Mouse (Mus musculus) embryonic facial prominence, embryonic 11.5 days (tissue): ENCODE measurements around the gene Dcst1. TPM values are rescaled to one million over a fixed set of nuclear protein-coding genes. Genes with fewer than 3 reads are reported as not detected.
A peak's percentile ranks its signal among the peaks of the same experiment; 100 is the strongest.

Experiments used
- ATAC-seq: fragments of 200-750 bp; cut with Nextera tagmentation; replicated peaks from 2 replicates; pipeline ENCODE4 v1.8.0; 2017; ENCODE audit warnings: low read depth; ENCODE audit not compliant: insufficient number of reproducible peaks, low FRiP score, low TSS enrichment
- DNase-seq: peaks from one replicate; pipeline ENCODE4 v3.0.0-alpha.2; 2015; ENCODE audit warnings: low spot score
- H3K27ac ChIP-seq: fragments of 300-500 bp; sonication (generic); replicated peaks from 2 replicates; pipeline ENCODE4 v1.5.1; 2014; ENCODE audit warnings: mild to moderate bottlenecking, low read depth, low read length, control low read depth
- H3K27me3 ChIP-seq: fragments of 300-500 bp; sonication (generic); 2 replicates; pipeline ENCODE4 v1.6.1; 2014; ENCODE audit warnings: mild to moderate bottlenecking, low read length, moderate library complexity, mixed read lengths; ENCODE audit not compliant: control insufficient read depth, insufficient read depth
- H3K36me3 ChIP-seq: fragments of 300-500 bp; sonication (generic); replicated peaks from 2 replicates; pipeline ENCODE4 v1.6.1; 2014; ENCODE audit warnings: low read depth, mild to moderate bottlenecking, low read length, moderate library complexity, mixed read lengths; ENCODE audit not compliant: control insufficient read depth, insufficient read depth
- H3K4me1 ChIP-seq: fragments of 300-500 bp; sonication (generic); 2 replicates; pipeline ENCODE4 v1.6.1; 2014; ENCODE audit warnings: low read length, mixed read lengths; ENCODE audit not compliant: control insufficient read depth, insufficient read depth
- H3K4me2 ChIP-seq: fragments of 300-500 bp; sonication (generic); 2 replicates; pipeline ENCODE4 v1.6.1; 2014; ENCODE audit warnings: low read depth, mild to moderate bottlenecking, control low read depth, low read length, moderate library complexity
- H3K4me3 ChIP-seq: fragments of 300-500 bp; sonication (generic); 2 replicates; pipeline ENCODE4 v1.5.1; 2014; ENCODE audit warnings: low read depth, low read length, control low read depth
- H3K9ac ChIP-seq: fragments of 300-500 bp; sonication (generic); replicated peaks from 2 replicates; pipeline ENCODE4 v1.6.1; 2014; ENCODE audit warnings: mild to moderate bottlenecking, control low read depth, low read length
- H3K9me3 ChIP-seq: fragments of 300-500 bp; sonication (generic); replicated peaks from 2 replicates; pipeline ENCODE4 v1.6.1; 2016; ENCODE audit warnings: mild to moderate bottlenecking, low read length, inconsistent platforms, mixed read lengths; ENCODE audit not compliant: control insufficient read depth
- WGBS: fragments of 180-500 bp; shearing (Covaris S2); extraction: QIAGEN DNeasy Blood & Tissue Kit; methylation state at CpG from one replicate; pipeline ENCODE4 v1.1.7; 2014; 5-methylcytosine and 5-hydroxymethylcytosine counted together
- polyA plus RNA-seq: library from polyadenylated mRNA; unstranded; fragments of >200 nt; fragmentation: Nextera tagmentation; extraction: Ambion mirVana; gene quantifications from 2 replicates; pipeline ENCODE4 v1.2.1, GENCODE M21; 2014

The Dcst1 gene
- polyA plus RNA-seq, 1 experiment from 2014 or later = not detected

GRCm38 (mm10) chr3:89315930-89316831, 48.9 kb downstream of the Dcst1 start:
- 7% methylated on average over 40 of the region's 40 CpGs for WGBS

GRCm38 (mm10) chr3:89315195-89315929, 49.7 kb downstream of the Dcst1 start:
- 5% methylated on average over 21 of the region's 26 CpGs for WGBS
- ATAC-seq = no peak; the same call in 1 of the 2 replicates

More at GRCm38 (mm10) chr3:89315930-89316831, 48.9 kb downstream of the Dcst1 start:
- Histone ChIP-seq H3K36me3 (no peaks in the 10 kb centered on the region; the same call in 1 of the 2 replicates), H3K4me3 (peak overlapping the region; percentile 31), H3K4me1 (peaks cover 26% of the 10 kb centered on the region), H3K27ac (no peak overlapping the region), H3K9ac (no peak overlapping the region), H3K4me2 (peak overlapping the region; percentile 78), H3K9me3 (no peaks in the 10 kb centered on the region), H3K27me3 (peaks cover 33% of the 10 kb centered on the region)
- ATAC-seq = no peak; the same call in 1 of the 2 replicates
- DNase-seq = no peak

GRCm38 (mm10) chr3:89314791-89315190, 50.3 kb downstream of the Dcst1 start:
- no peak overlapping the region for H3K4me2 ChIP-seq
- H3K9ac ChIP-seq = no peak overlapping the region
- no peak overlapping the region for H3K27ac ChIP-seq
- peaks cover 20% of the 10 kb centered on the region for H3K27me3 ChIP-seq
- 54% methylated on average over 2 of the region's 2 CpGs for WGBS
- DNase-seq = no peak
- H3K9me3 ChIP-seq = no peaks in the 10 kb centered on the region
- H3K4me1 ChIP-seq = peaks cover 19% of the 10 kb centered on the region
- H3K4me3 ChIP-seq = no peak overlapping the region
- no peak for ATAC-seq
- H3K36me3 ChIP-seq = no peaks in the 10 kb centered on the region; the same call in 1 of the 2 replicates

More at GRCm38 (mm10) chr3:89315195-89315929, 49.7 kb downstream of the Dcst1 start:
- H3K36me3 ChIP-seq = no peaks in the 10 kb centered on the region; the same call in 1 of the 2 replicates
- peak overlapping the region; percentile 56 for H3K9ac ChIP-seq
- peaks cover 19% of the 10 kb centered on the region for H3K4me1 ChIP-seq
- H3K4me3 ChIP-seq = peak overlapping the region; percentile 31
- peak overlapping the region; percentile 78 for H3K4me2 ChIP-seq
- H3K27me3 ChIP-seq = peaks cover 24% of the 10 kb centered on the region
- peak; percentile 88 for DNase-seq
- H3K27ac ChIP-seq = no peak overlapping the region
- no peaks in the 10 kb centered on the region for H3K9me3 ChIP-seq

- Histone ChIP-seq H3K27me3 (peaks cover 17% of the 10 kb centered on the region), H3K27ac (no peak overlapping the region)
- 65% methylated on average over 5 of the region's 5 CpGs for WGBS
These were observed 50.7 kb downstream of the Dcst1 start for GRCm38 (mm10) chr3:89314340-89314739.

GRCm38 (mm10) chr3:89308089-89308488, 57.0 kb downstream of the Dcst1 start:
- Histone ChIP-seq H3K27me3 (no peaks in the 10 kb centered on the region), H3K27ac (no peak overlapping the region), H3K9me3 (no peaks in the 10 kb centered on the region), H3K36me3 (no peaks in the 10 kb centered on the region; the same call in 1 of the 2 replicates), H3K4me1 (no peaks in the 10 kb centered on the region), H3K4me3 (no peak overlapping the region), H3K9ac (no peak overlapping the region), H3K4me2 (no peak overlapping the region)
- ATAC-seq (peak; percentile 61; the same call in 1 of the 2 replicates), DNase-seq (peak; percentile 89)
- 1% methylated on average over 9 of the region's 9 CpGs for WGBS

More at GRCm38 (mm10) chr3:89314340-89314739, 50.7 kb downstream of the Dcst1 start:
- H3K4me2 ChIP-seq = no peak overlapping the region
- H3K9me3 ChIP-seq = no peaks in the 10 kb centered on the region
- no peak for DNase-seq
- no peak for ATAC-seq
- H3K4me3 ChIP-seq = no peak overlapping the region
- H3K9ac ChIP-seq = no peak overlapping the region
- H3K4me1 ChIP-seq = peaks cover 15% of the 10 kb centered on the region
- no peaks in the 10 kb centered on the region; the same call in 1 of the 2 replicates for H3K36me3 ChIP-seq

- Histone ChIP-seq H3K4me2 (no peak overlapping the region; the same call in 1 of the 2 replicates), H3K4me3 (no peak overlapping the region), H3K9me3 (no peaks in the 10 kb centered on the region), H3K9ac (peak overlapping the region; percentile 2; the same call in 1 of the 2 replicates), H3K27ac (no peak overlapping the region), H3K36me3 (no peaks in the 10 kb centered on the region), H3K4me1 (no peaks in the 10 kb centered on the region), H3K27me3 (no peaks in the 10 kb centered on the region; the same call in 1 of the 2 replicates)
- WGBS = 58% methylated on average over 8 of the region's 8 CpGs
- ATAC-seq = no peak
- no peak for DNase-seq
These were observed 59.3 kb downstream of the Dcst1 start for GRCm38 (mm10) chr3:89305551-89306325.

GRCm38 (mm10) chr3:89305105-89305504, 59.9 kb downstream of the Dcst1 start:
- DNase-seq = no peak
- no peak overlapping the region for H3K27ac ChIP-seq

More at GRCm38 (mm10) chr3:89305105-89305504, 59.9 kb downstream of the Dcst1 start:
- H3K9ac ChIP-seq = 0 out of 2 replicates have a peak overlapping the region, but pooled peaks have one; percentile 2
- ATAC-seq = no peak
- H3K9me3 ChIP-seq = no peaks in the 10 kb centered on the region
- no peaks in the 10 kb centered on the region; the same call in 1 of the 2 replicates for H3K27me3 ChIP-seq
- no peaks in the 10 kb centered on the region for H3K36me3 ChIP-seq
- H3K4me1 ChIP-seq = no peaks in the 10 kb centered on the region
- 50% methylated on average over 4 of the region's 4 CpGs for WGBS
- no peak overlapping the region for H3K4me2 ChIP-seq
- no peak overlapping the region for H3K4me3 ChIP-seq
